Mouse (Mus musculus): Measurements from ENCODE around the gene Tbx3.

Gene Tbx3

GRCm38 (mm10) chr5:119670566-119671108 is at the start of gene Tbx3:
Tbx3 (plus strand) TSS chr5:119670669.
- peak; percentile 6 for DNase-seq (ENCODE audit: low spot score)

GRCm38 (mm10) chr5:119622076-119622475 is 48.4 kb upstream of the Tbx3 start:
- no peak for DNase-seq (ENCODE audit: low spot score)

- DNase-seq (ENCODE audit: low spot score), result no peak
Observed at GRCm38 (mm10) chr5:119624554-119624953, 45.9 kb upstream of the Tbx3 start.

GRCm38 (mm10) chr5:119625603-119626002 is 44.9 kb upstream of the Tbx3 start:
- no peak for DNase-seq (ENCODE audit: low spot score)

- DNase-seq (ENCODE audit: low spot score), result no peak
Observed at GRCm38 (mm10) chr5:119626154-119626553, 44.3 kb upstream of the Tbx3 start.

- no peak for DNase-seq (ENCODE audit: low spot score)
Observed at GRCm38 (mm10) chr5:119626662-119627061, 43.8 kb upstream of the Tbx3 start.

- DNase-seq (ENCODE audit: low spot score), result no peak
Observed at GRCm38 (mm10) chr5:119628100-119628499, 42.4 kb upstream of the Tbx3 start.

GRCm38 (mm10) chr5:119628746-119629327 is 41.6 kb upstream of the Tbx3 start:
- no peak for DNase-seq (ENCODE audit: low spot score)

GRCm38 (mm10) chr5:119633581-119633980 is 36.9 kb upstream of the Tbx3 start:
- no peak for DNase-seq (ENCODE audit: low spot score)

- no peak for DNase-seq (ENCODE audit: low spot score)
Observed at GRCm38 (mm10) chr5:119634861-119635260, 35.6 kb upstream of the Tbx3 start.

GRCm38 (mm10) chr5:119638300-119638699 is 32.2 kb upstream of the Tbx3 start:
- no peak for DNase-seq (ENCODE audit: low spot score)

GRCm38 (mm10) chr5:119641094-119641493 is 29.4 kb upstream of the Tbx3 start:
- DNase-seq (ENCODE audit: low spot score), result no peak

- DNase-seq (ENCODE audit: low spot score), result no peak
Observed at GRCm38 (mm10) chr5:119641714-119642113, 28.8 kb upstream of the Tbx3 start.

- no peak for DNase-seq (ENCODE audit: low spot score)
Observed at GRCm38 (mm10) chr5:119646965-119647364, 23.5 kb upstream of the Tbx3 start.

GRCm38 (mm10) chr5:119651135-119651965 is 19.1 kb upstream of the Tbx3 start:
- no peak for DNase-seq (ENCODE audit: low spot score)

- no peak for DNase-seq (ENCODE audit: low spot score)
Observed at GRCm38 (mm10) chr5:119656354-119656753, 14.1 kb upstream of the Tbx3 start.

GRCm38 (mm10) chr5:119656856-119657255 is 13.6 kb upstream of the Tbx3 start:
- DNase-seq (ENCODE audit: low spot score), result no peak

- no peak for DNase-seq (ENCODE audit: low spot score)
Observed at GRCm38 (mm10) chr5:119657362-119657761, 13.1 kb upstream of the Tbx3 start.

GRCm38 (mm10) chr5:119657804-119658203 is 12.7 kb upstream of the Tbx3 start:
- DNase-seq (ENCODE audit: low spot score), result no peak

GRCm38 (mm10) chr5:119658396-119658795 is 12.1 kb upstream of the Tbx3 start:
- no peak for DNase-seq (ENCODE audit: low spot score)

- no peak for DNase-seq (ENCODE audit: low spot score)
Observed at GRCm38 (mm10) chr5:119659041-119659440, 11.4 kb upstream of the Tbx3 start.

GRCm38 (mm10) chr5:119660526-119661410 is 9.7 kb upstream of the Tbx3 start:
- DNase-seq (ENCODE audit: low spot score), result no peak

Measured in c-Kit-positive CD71-positive TER-119-positive erythroid progenitor cells, embryonic 14.5 days (primary cell).